Mouse (Mus musculus): ENCODE measurements around the gene Helq. TPM values are rescaled to one million over a fixed set of nuclear protein-coding genes. Genes with fewer than 3 reads are reported as not detected.

Helq gene
- polyA plus RNA-seq (2012), result 13.7 and 16.2 TPM in 2 replicates

GRCm38 (mm10) chr5:100798165-100798860 lies at the start of gene Helq, which contains the start of gene Mrps18c:
Helq (minus strand) TSS chr5:100798598.
Mrps18c (plus strand) TSS chr5:100798627.

GRCm38 (mm10) chr5:100845485-100845847 lies 47.1 kb upstream of the Helq start, which contains the start of gene Gpat3:
Gpat3 (plus strand) TSS chr5:100845713.

GRCm38 (mm10) chr5:100820483-100821184 lies 22.2 kb upstream of the Helq start, which contains the start of gene Abraxas1:
Abraxas1 (minus strand) TSS chr5:100820965.

GRCm38 (mm10) chr5:100719235-100720088 lies 78.9 kb downstream of the Helq start, which contains the start of gene Hpse:
Hpse (minus strand) TSS chr5:100719716.

Other genes with a start within 250 kb of the Helq start
- gene Plac8, start 226.4 kb downstream of the Helq start, polyA plus RNA-seq (2012), result 60.6 and 83.1 TPM in 2 replicates
- 52.9 and 54.3 TPM in 2 replicates for gene Coq2, start 123.5 kb downstream of the Helq start, polyA plus RNA-seq (2012)
- gene Hpse, start 78.9 kb downstream of the Helq start, polyA plus RNA-seq (2012), result 11.0 and 19.0 TPM in 2 replicates
- 7.0 and 11.1 TPM in 2 replicates for gene Mrps18c, start within 50 bp of the Helq start, polyA plus RNA-seq (2012)
- 6.5 and 8.9 TPM in 2 replicates for gene Abraxas1, start 22.4 kb upstream of the Helq start, polyA plus RNA-seq (2012)
- gene Gpat3, start 47.1 kb upstream of the Helq start, polyA plus RNA-seq (2012), result 0.15 and 0.28 TPM in 2 replicates

Measured in megakaryocyte-erythroid progenitor cell, adult 5 weeks (primary cell).